Mouse (Mus musculus) midbrain, embryonic 11.5 days (tissue): Measurements from ENCODE around the gene Rps2. TPM values are rescaled to one million over a fixed set of nuclear protein-coding genes. Genes with fewer than 3 reads are reported as not detected.

Experiments
- ATAC-seq: fragments of 200-750 bp; cut with Nextera tagmentation; 2 replicates; pipeline ENCODE4 v1.8.0; 2017; ENCODE audit warnings: moderate TSS enrichment, moderate library complexity; ENCODE audit not compliant: low FRiP score
- DNase-seq: peaks from one replicate; pipeline ENCODE4 v3.0.0; 2015; ENCODE audit warnings: low spot score; ENCODE audit errors: missing footprints
- H3K27ac ChIP-seq: fragments of 300-500 bp; sonication (generic); 2 replicates; pipeline ENCODE4 v1.5.1; 2014; ENCODE audit warnings: low read depth, low read length
- H3K27me3 ChIP-seq: fragments of 300-500 bp; sonication (generic); 2 replicates; pipeline ENCODE4 v1.6.1; 2014; ENCODE audit warnings: mild to moderate bottlenecking, low read length, moderate library complexity, mixed read lengths; ENCODE audit not compliant: control insufficient read depth, insufficient read depth
- H3K36me3 ChIP-seq: fragments of 300-500 bp; sonication (generic); 2 replicates; pipeline ENCODE4 v1.6.1; 2014; ENCODE audit warnings: mild to moderate bottlenecking, low read length, moderate library complexity, mixed read lengths; ENCODE audit not compliant: control insufficient read depth, insufficient read depth
- H3K4me1 ChIP-seq: fragments of 300-500 bp; sonication (generic); 2 replicates; pipeline ENCODE4 v1.6.1; 2014; ENCODE audit warnings: low read length; ENCODE audit not compliant: control insufficient read depth, insufficient read depth
- H3K4me2 ChIP-seq: fragments of 300-500 bp; sonication (generic); 2 replicates; pipeline ENCODE4 v1.6.1; 2014; ENCODE audit warnings: mild to moderate bottlenecking, moderate library complexity
- H3K4me3 ChIP-seq: fragments of 300-500 bp; sonication (generic); 2 replicates; pipeline ENCODE4 v1.5.1; 2014; ENCODE audit warnings: low read depth, low read length
- H3K9ac ChIP-seq: fragments of 300-500 bp; sonication (generic); 2 replicates; pipeline ENCODE4 v1.6.1; 2014; ENCODE audit warnings: low read length
- H3K9me3 ChIP-seq: fragments of 300-500 bp; sonication (generic); 2 replicates; pipeline ENCODE4 v1.6.1; 2016; ENCODE audit warnings: low read length; ENCODE audit not compliant: control insufficient read depth
- WGBS: fragments of 180-500 bp; shearing (Covaris S2); extraction: QIAGEN DNeasy Blood & Tissue Kit; methylation state at CpG from one replicate; pipeline ENCODE4 v1.1.7; 2014; 5-methylcytosine and 5-hydroxymethylcytosine counted together
- polyA plus RNA-seq: library from polyadenylated mRNA; unstranded; fragments of >200 nt; fragmentation: Nextera tagmentation; extraction: Ambion mirVana; gene quantifications from 2 replicates; pipeline ENCODE4 v1.2.1, GENCODE M21; 2014

Rps2 gene
- polyA plus RNA-seq, 1 experiment from 2014 or later, result 1,392 TPM

DNA sequence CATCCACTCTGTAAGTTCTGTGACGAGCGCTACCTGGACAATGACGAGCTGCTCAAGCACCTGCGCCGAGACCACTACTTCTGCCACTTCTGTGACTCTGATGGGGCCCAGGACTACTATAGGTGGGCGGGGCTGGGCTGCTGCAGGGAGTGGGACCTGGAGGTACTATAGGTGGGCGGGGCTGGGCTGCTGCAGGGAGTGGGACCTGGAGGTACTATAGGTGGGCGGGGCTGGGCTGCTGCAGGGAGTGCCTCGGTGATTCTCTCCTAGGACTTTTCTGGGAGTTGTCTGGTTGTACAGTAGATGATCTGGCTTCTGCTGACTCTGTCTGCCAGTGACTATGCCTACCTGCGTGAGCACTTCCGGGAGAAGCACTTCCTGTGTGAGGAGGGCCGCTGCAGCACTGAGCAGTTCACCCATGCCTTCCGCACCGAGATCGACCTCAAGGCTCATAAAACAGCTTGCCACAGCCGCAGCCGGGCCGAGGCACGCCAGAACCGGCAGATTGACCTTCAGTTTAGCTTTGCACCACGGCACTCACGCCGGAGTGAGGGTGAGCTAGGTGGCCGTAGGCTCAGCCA is 40.3 kb upstream of the Rps2 start:
- Histone ChIP-seq H3K4me2 (no peak overlapping the region), H3K9me3 (no peaks in the 10 kb centered on the region), H3K4me1 (no peaks in the 10 kb centered on the region), H3K27me3 (no peaks in the 10 kb centered on the region), H3K27ac (no peak overlapping the region), H3K4me3 (no peak overlapping the region), H3K36me3 (peaks cover 32% of the 10 kb centered on the region), H3K9ac (no peak overlapping the region)
- ATAC-seq, result no peak
- WGBS, result 94% methylated on average over 24 of the region's 24 CpGs
- DNase-seq, result no peak

DNA sequence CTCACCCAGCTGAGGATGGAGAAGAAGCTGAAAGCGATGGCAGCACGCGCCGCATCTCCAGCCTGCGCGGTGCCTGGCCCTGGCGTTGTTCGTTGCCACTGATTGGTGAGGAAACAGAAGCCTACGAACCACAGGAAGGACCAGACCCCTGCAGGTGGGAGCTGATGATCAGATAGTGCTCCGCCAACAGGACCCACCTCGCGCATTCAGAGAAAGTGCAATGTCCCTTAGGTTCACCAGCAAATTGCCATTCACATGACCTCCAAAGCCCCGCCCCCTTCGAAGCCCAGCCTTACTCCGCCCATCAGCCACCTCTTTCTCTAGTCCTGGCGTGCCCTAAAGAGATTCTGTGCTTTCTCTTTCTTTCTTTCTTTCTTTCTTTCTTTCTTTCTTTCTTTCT is 31.4 kb upstream of the Rps2 start:
- peaks cover 1% of the 10 kb centered on the region; the same call in 1 of the 2 replicates for H3K36me3 ChIP-seq
- no peaks in the 10 kb centered on the region for H3K9me3 ChIP-seq
- peaks cover 4% of the 10 kb centered on the region; the same call in 1 of the 2 replicates for H3K4me1 ChIP-seq
- peaks cover 42% of the 10 kb centered on the region for H3K27me3 ChIP-seq
- no peak overlapping the region for H3K4me2 ChIP-seq
- peak; percentile 86 for DNase-seq
- no peak overlapping the region for H3K9ac ChIP-seq
- ATAC-seq, result no peak
- H3K4me3 ChIP-seq, result no peak overlapping the region
- WGBS, result 28% methylated on average over 16 of the region's 16 CpGs
- H3K27ac ChIP-seq, result no peak overlapping the region

DNA sequence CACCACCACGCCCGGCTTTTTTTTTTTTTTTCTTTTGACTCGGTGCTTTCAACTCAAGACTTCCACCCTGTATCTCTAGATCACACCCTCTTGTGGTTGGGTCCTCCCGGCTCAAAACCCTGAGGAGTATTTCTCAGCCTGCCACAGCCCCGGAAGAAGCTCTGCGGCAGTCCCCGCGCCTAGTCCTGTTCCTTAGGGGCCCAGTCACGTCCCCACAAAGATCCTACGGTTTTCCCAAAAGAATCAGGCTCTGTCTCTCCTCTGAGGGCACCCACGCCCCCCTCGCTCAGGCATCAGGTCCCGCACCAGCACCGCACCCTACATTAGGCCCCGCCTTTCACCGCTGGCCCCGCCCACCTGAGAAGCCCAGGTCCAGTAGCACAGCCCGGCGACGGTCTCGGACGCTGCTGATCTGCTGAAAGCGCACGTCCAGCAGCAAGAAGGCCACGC is 30.7 kb upstream of the Rps2 start:
- Histone ChIP-seq H3K4me3 (peak overlapping the region; percentile 4; the same call in 1 of the 2 replicates), H3K9ac (no peak overlapping the region), H3K4me2 (peak overlapping the region; percentile 36), H3K4me1 (peaks cover 4% of the 10 kb centered on the region; the same call in 1 of the 2 replicates), H3K36me3 (no peaks in the 10 kb centered on the region), H3K27me3 (peaks cover 42% of the 10 kb centered on the region), H3K9me3 (no peaks in the 10 kb centered on the region), H3K27ac (no peak overlapping the region)
- 5% methylated on average over 25 of the region's 25 CpGs for WGBS
- DNase-seq (peak; percentile 93), ATAC-seq (peak; percentile 34; the same call in 1 of the 2 replicates)

DNA sequence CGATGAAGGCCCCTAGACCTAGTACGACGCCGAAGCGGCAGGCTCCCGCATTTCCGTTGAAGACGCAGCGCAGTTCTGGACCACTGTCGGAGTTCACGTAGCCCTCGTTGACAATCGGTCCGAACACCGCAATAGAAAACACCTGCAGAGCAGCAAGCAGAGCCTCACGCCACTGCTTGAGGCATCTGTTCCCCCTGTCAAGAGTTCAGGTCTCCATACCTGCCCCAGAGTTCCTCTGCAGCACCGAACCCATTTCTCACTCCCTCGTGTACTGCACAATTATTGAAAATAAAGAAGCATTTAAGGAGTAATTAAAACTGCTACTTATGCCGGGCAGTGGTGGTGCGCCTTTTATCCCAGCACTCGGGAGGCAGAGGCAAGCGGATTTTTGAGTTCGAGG is 30.3 kb upstream of the Rps2 start:
- peak overlapping the region; percentile 4; the same call in 1 of the 2 replicates for H3K4me3 ChIP-seq
- WGBS, result 22% methylated on average over 23 of the region's 23 CpGs
- peaks cover 42% of the 10 kb centered on the region for H3K27me3 ChIP-seq
- H3K4me1 ChIP-seq, result peaks cover 4% of the 10 kb centered on the region; the same call in 1 of the 2 replicates
- DNase-seq, result peak; percentile 88
- H3K9me3 ChIP-seq, result no peaks in the 10 kb centered on the region
- H3K27ac ChIP-seq, result no peak overlapping the region
- ATAC-seq, result no peak
- no peak overlapping the region for H3K9ac ChIP-seq
- H3K36me3 ChIP-seq, result no peaks in the 10 kb centered on the region
- peak overlapping the region; percentile 36 for H3K4me2 ChIP-seq

DNA sequence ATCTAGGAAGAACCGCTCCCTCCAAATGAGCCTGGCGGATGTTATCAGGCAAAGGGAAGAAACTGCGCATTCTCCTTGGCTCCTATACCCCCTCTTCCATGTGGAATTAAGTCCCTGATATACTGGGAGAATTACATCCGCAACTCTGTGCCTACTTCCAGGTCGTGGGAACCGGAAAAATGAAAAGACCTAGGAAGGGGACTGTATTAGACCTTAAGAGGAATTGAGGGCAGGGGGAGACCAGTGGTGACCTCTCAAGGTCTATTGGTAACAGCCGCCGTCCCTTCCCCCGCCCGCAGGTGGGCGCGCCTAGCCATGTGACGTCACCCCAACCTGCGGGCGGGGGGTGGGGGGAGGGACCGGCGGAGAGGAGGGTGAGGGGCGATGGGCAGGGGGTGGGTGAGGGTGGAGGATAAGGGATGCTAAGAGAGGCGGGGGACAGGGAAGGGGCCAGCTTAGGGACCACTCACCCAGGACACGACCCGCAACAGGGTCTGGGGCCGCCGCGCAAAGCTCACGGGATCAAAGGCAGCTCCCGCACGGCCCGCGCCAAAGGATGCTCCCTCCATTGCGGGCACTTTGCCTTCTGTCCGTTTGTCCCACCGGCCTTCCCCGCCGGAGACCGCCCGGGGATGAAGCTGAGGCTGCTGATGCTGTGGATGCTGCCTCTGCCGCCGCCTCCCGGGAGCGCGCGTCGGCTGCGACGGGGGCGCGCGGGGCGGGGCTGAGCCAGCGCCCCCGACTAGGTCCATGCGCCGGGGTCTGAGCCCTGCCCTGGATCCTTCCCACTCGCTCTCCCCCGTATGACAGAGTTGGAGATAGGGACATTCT is 28.4 kb upstream of the Rps2 start, which contains the start of gene Syngr3:
Gene Syngr3, minus strand, starts transcription at position 705 of the 831 bp plus-strand sequence.
- Histone ChIP-seq H3K4me2 (peak within 1 kb of the TSS; percentile 92), H3K27ac (no peak within 1 kb of the TSS), H3K9ac (peak within 1 kb of the TSS; percentile 73), H3K4me1 (peaks cover 6% of the 10 kb centered on the region), H3K36me3 (no peaks in the 10 kb centered on the region), H3K27me3 (peaks cover 42% of the 10 kb centered on the region), H3K9me3 (no peaks in the 10 kb centered on the region), H3K4me3 (peak within 1 kb of the TSS; percentile 64)
- WGBS, result 1% methylated on average over 53 of the region's 55 CpGs
- ATAC-seq, result peak; percentile 64
- peak; percentile 96 for DNase-seq

DNA sequence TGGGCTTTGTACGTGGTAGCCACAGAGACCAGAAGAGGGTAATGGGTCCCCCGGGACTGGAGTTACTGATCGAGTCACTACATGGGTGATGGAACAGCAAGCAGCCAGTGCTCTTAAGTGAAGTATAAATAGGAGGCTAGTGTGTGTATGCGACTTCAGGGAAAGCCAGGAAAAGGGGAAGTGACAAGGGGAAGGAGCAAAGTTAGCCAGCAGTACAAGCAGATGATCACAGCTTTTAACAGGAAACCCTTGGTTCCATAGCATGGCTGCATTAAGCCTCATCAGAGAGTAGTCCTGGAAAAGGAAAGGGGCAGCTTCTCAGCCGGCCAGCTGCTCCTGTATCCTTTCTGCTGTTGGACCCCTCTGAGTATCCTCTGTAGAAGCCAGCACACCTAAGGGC is 25.5 kb upstream of the Rps2 start:
- Histone ChIP-seq H3K36me3 (no peaks in the 10 kb centered on the region), H3K4me1 (peaks cover 14% of the 10 kb centered on the region), H3K9me3 (no peaks in the 10 kb centered on the region), H3K4me3 (no peak overlapping the region), H3K27ac (no peak overlapping the region), H3K9ac (no peak overlapping the region), H3K4me2 (no peak overlapping the region), H3K27me3 (peaks cover 36% of the 10 kb centered on the region)
- 92% methylated on average over 5 of the region's 5 CpGs for WGBS
- ATAC-seq (no peak), DNase-seq (no peak)

DNA sequence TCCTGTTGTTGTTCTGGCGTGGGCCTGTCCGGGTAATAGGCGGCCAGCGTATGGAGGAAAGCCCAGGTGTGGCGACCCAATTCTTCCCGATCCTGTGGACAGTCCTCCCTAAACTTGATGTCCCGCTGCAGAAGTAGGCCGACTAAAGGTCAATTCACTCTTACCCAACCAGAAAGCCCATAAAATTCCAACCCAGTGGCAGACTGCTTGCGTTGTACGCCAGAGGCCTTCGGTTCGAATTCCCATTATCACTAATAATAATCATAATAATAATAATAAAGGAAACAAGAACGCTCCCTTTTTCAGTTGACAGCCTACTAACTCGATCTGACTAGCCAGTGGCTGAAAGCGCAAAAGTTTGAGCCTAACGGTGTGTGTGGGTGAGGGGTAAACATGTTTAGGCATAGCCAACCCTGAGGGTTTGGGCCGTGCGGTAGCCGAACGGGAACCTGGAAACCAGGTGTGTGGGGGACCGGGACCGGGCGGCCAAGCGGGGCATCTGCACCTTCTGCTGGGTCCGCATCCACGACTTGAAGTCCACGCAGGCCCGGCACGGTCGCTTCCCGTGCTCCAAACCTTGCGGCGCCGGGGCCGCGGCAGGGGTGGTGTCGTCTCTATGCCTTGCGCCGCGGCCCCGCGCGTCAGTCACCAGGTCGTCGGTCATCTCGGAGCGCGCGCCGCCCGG is 22.4 kb upstream of the Rps2 start:
- Histone ChIP-seq H3K4me3 (peak overlapping the region; percentile 89), H3K4me2 (peak overlapping the region; percentile 83), H3K9me3 (no peaks in the 10 kb centered on the region), H3K4me1 (peaks cover 10% of the 10 kb centered on the region), H3K27ac (peak overlapping the region; percentile 59), H3K9ac (peak overlapping the region; percentile 91), H3K36me3 (peaks cover under 1% of the 10 kb centered on the region; the same call in 1 of the 2 replicates), H3K27me3 (peaks cover 7% of the 10 kb centered on the region)
- ATAC-seq, result no peak; the same call in 1 of the 2 replicates
- no peak for DNase-seq
- WGBS, result 8% methylated on average over 48 of the region's 51 CpGs

DNA sequence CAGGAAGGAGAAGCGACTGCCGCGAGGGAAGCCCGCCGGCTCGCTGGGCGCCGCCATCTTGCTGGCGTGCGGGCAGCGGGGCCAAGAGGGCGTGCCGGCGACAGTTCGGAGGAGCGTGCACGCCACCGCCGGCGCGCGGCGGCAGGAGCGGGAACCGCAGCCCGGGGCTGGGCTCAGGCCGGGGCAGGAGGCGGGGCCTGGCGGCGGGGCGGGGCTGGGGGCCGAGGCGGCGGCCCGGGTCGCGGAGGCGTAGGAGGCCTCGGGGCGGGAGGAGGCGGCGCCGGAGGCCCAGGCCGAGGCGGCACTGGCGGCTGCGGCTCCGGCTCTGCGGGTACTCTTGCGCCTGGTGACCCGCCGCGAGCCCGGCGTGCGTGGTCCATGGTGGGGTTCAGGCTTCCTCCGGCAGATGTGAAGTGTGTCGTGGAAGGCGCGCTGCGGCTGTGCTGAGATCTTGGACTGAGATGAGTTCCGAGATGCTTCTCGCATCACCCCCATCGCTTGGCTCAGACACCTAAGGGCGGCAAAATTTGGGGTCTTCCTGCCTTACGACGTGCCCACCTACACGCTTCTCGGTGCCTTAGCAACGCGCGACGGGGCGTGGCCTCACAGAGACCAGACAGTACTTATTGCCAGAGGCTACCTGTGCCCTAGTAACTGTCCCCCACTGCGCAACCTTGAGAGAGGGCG is 21.8 kb upstream of the Rps2 start, which contains the start of the genes Gfer and Noxo1:
Gene Gfer, minus strand, starts transcription at position 146 of the 687 bp plus-strand sequence.
Gene Noxo1, plus strand, starts transcription at position 224 of the 687 bp plus-strand sequence.
- peak within 1 kb of the TSS; percentile 89 for H3K4me3 ChIP-seq
- no peaks in the 10 kb centered on the region; the same call in 1 of the 2 replicates for H3K27me3 ChIP-seq
- peak within 1 kb of the TSS; percentile 91 for H3K9ac ChIP-seq
- H3K9me3 ChIP-seq, result no peaks in the 10 kb centered on the region
- H3K4me2 ChIP-seq, result peak within 1 kb of the TSS; percentile 83
- H3K27ac ChIP-seq, result peak within 1 kb of the TSS; percentile 59
- ATAC-seq (peak; percentile 93), DNase-seq (peak; percentile 98)
- under 1% methylated on average over 60 of the region's 76 CpGs for WGBS
- H3K36me3 ChIP-seq, result peaks cover 2% of the 10 kb centered on the region; the same call in 1 of the 2 replicates
- H3K4me1 ChIP-seq, result peaks cover 10% of the 10 kb centered on the region
